Mouse (Mus musculus): ENCODE data around the gene A2ml1.
"Not testable (repeated sequence)": the region's sequence is repeated elsewhere in the genome, so short reads cannot be mapped to it uniquely, and the experiment has no call there.

Gene A2ml1

GRCm38 (mm10) chr6:128581508-128581907 is at the start of gene A2ml1:
Gene A2ml1, minus strand, starts transcription at chr6:128581608.
- DNase-seq (ENCODE audit: low spot score in 2 of 2), result no peak

- DNase-seq (ENCODE audit: low spot score in 2 of 2), result peak in 1 of 2 experiments; percentile 71
Observed at GRCm38 (mm10) chr6:128629771-128630739, 48.6 kb upstream of the A2ml1 start.

DNA sequence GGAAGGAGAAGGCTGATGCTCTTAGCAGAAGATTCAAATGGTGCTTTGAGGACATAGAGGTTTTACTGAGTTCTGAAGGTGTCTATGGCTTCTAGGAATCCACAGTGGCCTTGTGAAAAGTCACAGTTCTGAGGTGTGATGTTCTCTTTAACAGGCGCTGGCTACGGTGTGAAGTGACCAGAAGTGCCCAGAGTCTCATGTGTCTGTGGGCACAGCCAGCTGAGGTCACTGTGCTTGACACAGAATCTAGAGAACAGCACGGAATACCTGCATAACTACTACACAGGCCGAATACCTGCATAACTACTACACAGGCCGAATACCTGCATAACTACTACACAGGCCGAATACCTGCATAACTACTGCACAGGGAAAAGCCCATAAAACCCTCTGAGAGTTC is 43.8 kb upstream of the A2ml1 start:
- DNase-seq (ENCODE audit: low spot score in 2 of 2), result not testable (repeated sequence)

DNA sequence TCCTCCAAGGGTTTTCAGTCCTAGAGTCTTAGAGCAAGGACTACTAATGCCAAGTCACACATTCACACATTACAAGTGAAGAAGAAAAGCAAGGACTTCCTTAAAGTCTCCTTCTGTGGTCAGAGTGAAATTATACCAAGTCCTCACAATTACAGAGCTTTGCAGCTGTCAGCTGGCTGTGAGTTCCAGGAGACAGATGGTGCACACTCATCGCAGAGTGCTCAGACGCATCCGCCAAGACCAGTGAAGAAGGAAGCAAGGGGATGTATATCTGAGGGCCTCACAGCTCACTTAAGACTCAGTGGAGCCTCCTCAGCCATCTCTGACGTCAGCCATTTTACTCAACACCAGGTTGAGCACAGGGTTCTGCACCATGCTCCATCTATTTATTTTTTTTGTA is 43.0 kb upstream of the A2ml1 start:
- DNase-seq (ENCODE audit: low spot score in 2 of 2), result peak in 1 of 2 experiments; percentile 20

GRCm38 (mm10) chr6:128623433-128623832 is 42.0 kb upstream of the A2ml1 start, which contains the start of gene Klrb1a:
Gene Klrb1a, minus strand, starts transcription at chr6:128623533.
- DNase-seq (ENCODE audit: low spot score in 2 of 2), result not testable (repeated sequence)

DNA sequence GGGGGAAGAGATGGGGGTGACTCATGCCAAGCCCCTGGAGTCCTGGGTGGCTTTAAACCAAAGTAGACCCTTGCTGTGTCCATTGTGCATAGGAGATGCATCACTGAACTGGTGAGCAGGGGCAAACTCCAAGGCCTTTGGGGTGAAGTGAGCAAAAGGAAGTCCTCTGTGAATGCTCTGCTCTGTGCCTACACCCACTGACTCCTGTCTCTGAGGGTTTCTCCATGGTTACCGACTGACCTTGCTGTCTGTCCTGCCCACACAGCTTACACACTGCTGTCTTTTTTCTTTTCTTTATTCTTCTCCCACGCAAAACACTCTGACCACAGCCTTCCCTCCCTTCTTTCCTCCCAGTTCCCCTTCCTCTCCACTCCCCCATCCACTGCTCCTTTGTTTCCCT is 41.3 kb upstream of the A2ml1 start:
- DNase-seq (ENCODE audit: low spot score in 2 of 2), result no peak

GRCm38 (mm10) chr6:128606350-128606749 is 24.9 kb upstream of the A2ml1 start:
- DNase-seq (ENCODE audit: low spot score in 2 of 2), result no peak

GRCm38 (mm10) chr6:128604512-128604911 is 23.1 kb upstream of the A2ml1 start:
- DNase-seq (ENCODE audit: low spot score in 2 of 2), result no peak

- DNase-seq (ENCODE audit: low spot score in 2 of 2), result no peak
Observed at GRCm38 (mm10) chr6:128602463-128603201, 21.2 kb upstream of the A2ml1 start.

DNA sequence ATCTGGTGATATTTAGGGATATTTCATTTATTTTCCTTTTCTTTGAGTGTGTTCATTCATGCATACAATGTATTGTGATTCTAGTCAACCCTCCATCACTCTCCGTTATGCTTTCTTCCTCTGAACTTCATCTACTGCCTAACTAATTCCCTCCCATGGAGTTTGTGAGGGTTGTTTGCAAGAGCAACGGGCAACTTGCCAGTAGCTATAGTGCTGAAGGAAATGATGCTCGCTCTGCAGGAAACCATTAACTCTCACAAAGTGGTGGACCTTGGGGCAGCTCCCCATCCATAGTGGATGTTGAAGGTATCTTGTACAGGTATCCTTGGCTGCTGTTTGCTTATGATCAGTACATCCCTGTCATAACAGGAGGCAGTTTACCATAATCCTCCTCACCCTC is 20.6 kb upstream of the A2ml1 start:
- no peak for DNase-seq (ENCODE audit: low spot score in 2 of 2)

DNA sequence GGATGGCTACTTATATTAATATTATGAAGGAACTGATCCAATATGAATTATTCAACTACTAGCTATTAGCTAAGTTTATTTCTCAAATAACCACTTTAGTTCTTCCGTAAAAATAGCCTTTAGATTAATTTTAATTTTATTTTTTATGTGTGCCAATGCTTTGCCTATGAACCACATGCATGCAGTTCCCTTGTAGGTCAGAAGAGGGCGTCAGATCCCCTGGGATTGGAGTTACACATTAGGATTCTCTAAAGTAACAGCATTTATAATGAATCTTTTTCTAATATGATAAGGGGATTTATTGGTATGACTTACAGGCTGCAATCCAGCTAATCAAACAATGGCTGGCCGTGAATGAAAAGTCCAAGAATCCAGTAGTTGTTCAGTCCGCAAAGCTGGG is 18.1 kb upstream of the A2ml1 start:
- DNase-seq (ENCODE audit: low spot score in 2 of 2), result no peak

DNA sequence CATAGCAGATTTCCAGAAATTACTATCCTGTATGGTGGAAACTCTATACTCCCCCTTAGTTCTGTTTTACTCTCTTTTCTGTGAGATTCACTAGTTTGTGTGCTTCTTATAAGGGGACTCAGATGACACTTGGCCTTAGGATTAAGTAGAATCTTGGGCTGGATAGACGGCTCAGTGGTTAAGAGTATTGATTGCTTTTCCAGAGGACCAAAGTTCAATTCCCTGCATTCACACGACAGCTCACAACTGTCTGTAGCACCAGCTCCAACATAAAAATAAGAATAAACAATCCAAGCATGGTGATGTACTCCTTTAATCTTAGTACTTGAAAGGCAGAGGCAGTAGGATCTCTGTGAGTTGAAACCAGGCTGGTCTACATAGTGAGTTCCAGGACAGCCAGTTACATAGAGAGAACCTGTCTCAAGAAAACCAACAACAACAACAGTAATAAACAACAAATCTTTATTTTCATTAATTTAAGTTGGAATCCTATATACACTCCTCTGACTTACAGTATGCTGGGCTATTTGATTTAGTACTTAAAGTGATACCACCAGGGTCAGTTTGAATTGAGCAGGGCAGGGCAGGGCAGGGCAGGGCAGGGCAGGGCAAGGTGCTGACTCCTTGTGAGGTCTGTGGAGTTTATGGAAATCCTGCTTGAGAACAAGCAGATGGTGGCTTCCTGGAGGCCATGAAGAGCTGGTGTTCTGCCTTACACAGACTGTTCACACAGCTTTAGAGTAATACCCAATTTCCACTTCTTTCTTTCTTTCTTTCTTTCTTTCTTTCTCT is 17.0 kb upstream of the A2ml1 start:
- DNase-seq (ENCODE audit: low spot score in 2 of 2), result no peak

DNA sequence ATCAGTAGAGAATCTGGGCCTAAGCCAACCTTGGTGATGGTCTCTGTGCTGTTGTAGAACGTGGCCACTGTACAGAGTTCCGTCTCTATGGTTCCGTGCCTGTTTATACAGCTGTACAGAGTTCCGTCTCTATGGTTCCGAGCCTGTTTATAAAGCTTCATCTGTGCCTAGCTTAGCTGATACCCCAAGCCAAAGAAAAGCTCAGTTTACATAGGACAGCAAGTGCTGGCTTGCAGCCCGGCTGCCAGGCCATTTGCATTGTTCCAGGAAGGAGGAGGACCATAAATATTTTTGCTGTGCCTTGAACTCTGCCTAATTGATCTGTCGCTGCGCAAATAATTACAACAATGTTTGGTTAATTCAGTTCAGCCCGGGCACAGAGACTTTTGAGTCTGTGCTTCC is 15.7 kb upstream of the A2ml1 start:
- peak in 1 of 2 experiments; percentile 57 for DNase-seq (ENCODE audit: low spot score in 2 of 2)

GRCm38 (mm10) chr6:128594651-128595050 is 13.2 kb upstream of the A2ml1 start:
- DNase-seq (ENCODE audit: low spot score in 2 of 2), result no peak

- no peak for DNase-seq (ENCODE audit: low spot score in 2 of 2)
Observed at GRCm38 (mm10) chr6:128589426-128589825, 8.0 kb upstream of the A2ml1 start.

DNA sequence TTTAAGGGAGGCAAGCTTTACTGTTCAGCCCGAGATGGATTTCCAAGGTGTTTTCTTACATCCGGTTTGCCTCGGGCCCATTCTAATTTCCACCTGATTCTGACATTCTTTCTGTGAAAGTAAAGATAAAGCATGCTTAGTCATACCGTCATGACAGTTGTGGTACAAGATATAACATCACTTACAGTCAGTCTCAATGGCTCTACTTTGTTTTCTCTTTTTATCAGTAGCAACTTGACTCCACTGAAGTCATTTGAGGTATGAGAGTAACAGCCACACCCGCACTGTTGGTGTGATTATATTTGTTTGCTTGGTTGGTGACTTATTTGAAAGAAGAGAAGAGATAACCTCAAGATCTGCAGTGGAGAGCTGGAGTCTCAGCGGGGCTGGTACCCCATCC is 6.2 kb upstream of the A2ml1 start:
- no peak for DNase-seq (ENCODE audit: low spot score in 2 of 2)

DNA sequence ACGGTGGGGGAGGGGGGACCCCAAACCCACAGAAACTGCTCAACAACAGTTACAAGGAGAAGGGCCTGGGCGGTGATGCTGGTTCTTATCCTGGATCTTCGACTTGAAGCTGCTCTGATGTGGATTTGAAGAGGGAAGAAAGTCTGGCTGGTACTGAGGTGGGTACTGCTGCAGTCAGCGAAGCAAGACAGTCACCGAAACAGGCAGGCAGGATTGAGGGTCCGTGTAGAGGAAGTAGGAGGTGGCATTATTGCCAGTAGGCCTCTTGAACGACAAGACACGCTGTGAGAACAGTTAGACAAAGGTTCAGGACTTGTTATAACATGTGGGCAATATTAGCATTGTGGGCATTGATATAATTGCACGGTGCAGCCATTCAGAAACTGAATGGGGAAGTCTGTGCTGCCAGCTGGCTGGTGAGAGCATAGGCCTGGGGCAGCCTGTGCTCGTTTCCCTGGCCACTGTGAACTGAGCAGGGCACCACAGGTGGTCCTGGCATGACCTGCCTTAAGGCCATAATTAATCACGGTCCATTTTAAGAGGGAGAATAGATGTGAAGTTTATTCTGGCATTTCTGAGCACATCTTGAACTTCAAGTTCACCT is 4.3 kb upstream of the A2ml1 start:
- DNase-seq (ENCODE audit: low spot score in 2 of 2), result no peak

- DNase-seq (ENCODE audit: low spot score in 2 of 2), result no peak
Observed at GRCm38 (mm10) chr6:128584070-128584660, 2.8 kb upstream of the A2ml1 start.

GRCm38 (mm10) chr6:128577301-128577700 is 4.1 kb downstream of the A2ml1 start:
- no peak for DNase-seq (ENCODE audit: low spot score in 2 of 2)

GRCm38 (mm10) chr6:128566589-128566988 is 14.8 kb downstream of the A2ml1 start:
- no peak for DNase-seq (ENCODE audit: low spot score in 2 of 2)

DNA sequence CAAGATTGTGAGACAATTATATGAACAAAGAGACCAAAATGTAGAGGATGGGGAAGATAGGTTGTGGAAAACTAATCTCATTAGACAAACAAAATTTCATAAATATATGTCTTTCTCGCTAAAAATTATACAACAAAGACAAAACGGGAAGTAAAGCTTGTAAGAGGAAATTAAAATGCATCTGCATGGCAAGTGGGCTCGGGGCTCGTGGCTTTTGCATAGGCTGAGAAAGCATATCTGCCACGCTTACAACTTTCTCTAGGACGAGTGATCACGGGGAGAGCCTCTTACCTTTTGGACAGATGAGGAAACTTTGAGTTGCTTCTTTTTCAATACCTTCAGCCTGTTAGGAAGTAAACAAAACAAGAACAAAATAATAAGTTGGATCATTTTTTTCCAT is 27.4 kb downstream of the A2ml1 start:
- no peak for DNase-seq (ENCODE audit: low spot score in 2 of 2)
